Mouse (Mus musculus): Measurements from ENCODE around the gene Olfr1048.

DNA sequence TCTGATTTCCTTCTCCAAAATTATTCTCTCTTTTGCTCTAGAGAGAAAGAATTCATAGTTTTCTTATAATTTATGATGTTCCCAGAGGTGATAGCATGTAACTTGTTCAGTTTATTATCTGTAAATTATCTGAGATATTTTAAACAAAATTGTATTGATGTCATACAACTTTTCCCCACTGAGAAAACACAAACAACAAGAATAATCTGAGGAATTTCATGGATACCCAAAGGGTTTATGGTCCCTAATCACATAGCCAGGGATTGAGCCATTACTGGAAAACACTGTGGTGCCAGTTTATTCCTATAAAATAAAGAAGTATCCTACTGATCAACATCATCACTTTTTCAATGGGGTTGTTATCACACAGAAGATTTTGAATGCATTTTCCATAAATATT lies at the start of gene Olfr1048:
- TF ChIP-seq TCF12 (IDR thresholded peaks at IDR 0.05; ENCODE audit: low read depth, low read length): no peak
- TF ChIP-seq BHLHE40 (IDR thresholded peaks at IDR 0.05; ENCODE audit: low read depth, low read length): no peak
- no peak for TF ChIP-seq POLR2A (IDR thresholded peaks at IDR 0.05; ENCODE audit: low read depth, low read length)
- TF ChIP-seq CTCF (conservative IDR thresholded peaks at IDR 0.05 in 1 of 2, IDR thresholded peaks at IDR 0.05 in 1 of 2; ENCODE audit: low read depth in 2 of 2, low read length in 2 of 2): no peak
- TF ChIP-seq MAFK (IDR thresholded peaks at IDR 0.05; ENCODE audit: insufficient replicate concordance, low read length): no peak
- TF ChIP-seq EP300 (IDR thresholded peaks at IDR 0.05; ENCODE audit: low read length): no peak
- no peak for TF ChIP-seq ELF1 (IDR thresholded peaks at IDR 0.05; ENCODE audit: low read depth, low read length)

Measured in CH12.LX (cell line).